Mouse (Mus musculus) cerebellum, postnatal 36 days (tissue): ENCODE measurements around the gene Dpy19l1.

Source experiments
- DNase-seq, 2 experiments: peaks; one replicate each; pipeline ENCODE4 v3.0.0; 2021 to 2022; ENCODE audit warnings: mixed read lengths in 2 of 2

Dpy19l1 gene

DNA sequence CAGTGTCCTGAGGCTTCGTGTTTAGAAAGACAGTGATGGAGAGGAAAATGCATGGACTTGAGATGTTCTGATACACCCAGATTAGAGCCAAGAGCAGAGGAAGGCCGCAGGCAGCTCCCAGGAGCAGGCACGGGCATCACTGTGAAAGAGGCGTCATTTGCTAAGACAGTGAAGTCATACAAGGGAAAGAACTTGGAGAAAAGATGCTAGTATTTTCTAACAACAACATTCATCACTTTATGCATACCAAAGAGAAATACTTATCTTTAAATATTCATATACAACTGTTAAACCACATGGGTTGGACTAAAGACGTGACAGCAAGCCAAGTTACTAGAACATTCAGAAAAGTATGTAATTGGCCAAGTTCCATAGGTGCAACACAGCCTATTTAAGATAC lies 35.8 kb downstream of the Dpy19l1 start:
- no peak for DNase-seq

DNA sequence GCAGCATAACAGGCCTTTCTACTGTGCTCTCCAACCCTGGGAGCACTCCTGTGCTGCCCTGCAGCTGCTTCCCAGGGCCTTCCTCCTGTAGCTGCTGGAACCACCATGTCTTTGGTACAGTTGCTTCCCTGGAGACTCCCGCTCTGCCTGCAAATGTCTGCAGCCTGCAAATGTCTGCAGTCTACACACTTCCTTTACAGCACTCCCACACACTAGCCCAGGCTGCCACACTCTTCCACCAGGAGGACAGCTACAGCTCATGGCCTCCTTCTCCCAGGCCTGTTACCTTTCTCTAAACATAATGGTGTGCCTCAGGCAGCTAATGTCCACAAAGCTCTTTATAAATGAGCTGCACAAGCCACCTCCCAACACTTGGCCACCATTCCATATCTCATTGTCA lies 36.3 kb downstream of the Dpy19l1 start:
- no peak for DNase-seq

GRCm38 (mm10) chr9:24461379-24461961 lies 41.5 kb downstream of the Dpy19l1 start:
- DNase-seq: no peak

DNA sequence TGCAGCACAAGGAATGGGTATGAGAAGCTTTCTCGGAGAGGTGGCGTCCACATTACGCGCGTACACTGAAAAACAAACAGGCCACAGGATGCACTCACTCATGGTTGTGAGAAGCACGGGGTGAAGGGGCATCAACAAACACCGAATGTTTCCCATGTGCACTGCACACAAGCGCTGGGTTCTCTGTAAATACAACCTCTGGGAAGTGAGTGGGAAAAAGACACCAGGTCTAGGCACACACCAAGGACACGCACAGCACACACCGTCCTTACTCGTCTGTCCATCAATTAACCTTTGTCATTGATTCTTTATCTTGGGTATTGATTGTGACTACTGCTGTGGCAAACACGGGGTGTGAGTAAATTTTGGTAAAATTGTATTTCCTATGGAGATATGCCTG lies 49.1 kb downstream of the Dpy19l1 start:
- no peak for DNase-seq

GRCm38 (mm10) chr9:24450976-24451375 lies 52.0 kb downstream of the Dpy19l1 start:
- no peak for DNase-seq

DNA sequence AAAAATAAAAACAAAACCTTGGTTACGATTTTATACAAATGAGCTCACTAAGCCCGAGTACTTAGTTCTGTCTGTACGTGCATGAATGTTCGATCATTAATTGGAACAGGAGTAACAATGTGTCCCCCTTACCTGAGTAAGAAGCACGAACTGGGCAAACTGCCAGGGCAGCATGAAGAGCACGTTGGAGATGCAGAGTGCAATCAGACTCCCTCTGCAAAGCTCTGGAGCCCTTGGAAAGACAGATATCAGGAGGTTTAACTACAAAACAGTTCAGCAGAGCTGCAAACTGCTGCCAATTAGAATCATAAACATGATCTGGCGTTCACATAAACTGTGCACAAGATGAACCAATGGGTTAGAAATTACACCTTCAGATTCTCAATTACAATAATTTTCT lies 52.4 kb downstream of the Dpy19l1 start:
- peak in 1 of 2 experiments; percentile 10 for DNase-seq

- no peak for DNase-seq
Measured at GRCm38 (mm10) chr9:24434901-24435300, 68.0 kb downstream of the Dpy19l1 start.

DNA sequence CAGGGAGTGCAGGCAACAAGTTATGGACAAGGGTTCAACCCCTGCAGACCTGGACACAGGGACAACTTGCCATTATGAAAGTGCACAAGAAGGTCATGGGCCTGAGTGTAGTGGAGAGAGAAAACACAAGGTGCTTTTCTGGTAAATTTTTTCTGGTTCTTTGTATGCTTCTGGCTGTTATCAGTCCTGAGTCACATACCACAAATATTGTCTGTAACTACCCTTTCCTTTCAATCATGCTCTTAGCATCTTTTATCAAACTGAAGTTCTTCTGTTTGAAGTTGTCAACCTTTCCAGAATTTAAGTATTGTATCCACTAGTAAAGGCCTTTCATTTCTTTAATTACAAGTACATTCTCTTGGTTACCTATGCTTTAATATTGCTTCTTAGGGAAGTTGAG lies 73.2 kb downstream of the Dpy19l1 start:
- no peak for DNase-seq

DNA sequence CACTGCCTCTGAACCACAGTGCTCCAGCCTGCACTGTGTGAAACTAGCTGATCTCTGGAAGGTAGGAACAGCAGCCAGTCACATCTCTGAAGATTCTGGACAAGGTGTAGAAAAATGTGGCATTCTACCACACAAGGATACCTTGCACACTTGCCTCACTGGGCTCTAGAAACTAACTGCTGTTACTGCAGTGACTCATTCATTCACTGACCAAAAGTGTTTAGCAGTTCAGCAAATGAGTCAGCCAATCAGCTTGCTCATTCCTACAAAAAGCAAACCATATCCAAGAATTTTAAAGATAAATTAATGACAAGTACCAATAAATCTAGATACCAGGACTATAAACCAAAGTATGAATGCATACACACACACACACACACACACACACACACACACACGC lies 77.3 kb downstream of the Dpy19l1 start:
- DNase-seq: no peak

DNA sequence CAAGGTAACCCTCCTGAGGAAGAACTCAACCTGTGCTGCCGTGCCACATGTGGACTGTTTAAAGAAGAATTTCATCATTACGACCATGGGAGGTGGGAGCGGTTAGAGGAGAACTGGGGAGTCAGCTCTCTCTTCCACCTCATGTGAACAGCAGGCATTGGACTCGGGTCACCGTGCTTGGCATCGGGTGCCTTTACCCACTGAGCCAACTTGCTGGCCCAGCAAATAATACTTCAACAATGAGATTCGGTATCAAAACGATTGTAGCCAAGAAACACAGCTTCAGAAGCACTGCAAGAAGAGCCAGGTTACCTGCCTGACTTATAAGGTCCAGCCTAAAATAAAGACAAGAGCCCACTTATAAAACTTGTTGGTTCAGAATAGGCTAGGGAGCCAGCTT lies 79.7 kb downstream of the Dpy19l1 start:
- peak; percentile 32 to 35 for DNase-seq

GRCm38 (mm10) chr9:24421888-24422287 lies 81.1 kb downstream of the Dpy19l1 start:
- DNase-seq: no peak

DNA sequence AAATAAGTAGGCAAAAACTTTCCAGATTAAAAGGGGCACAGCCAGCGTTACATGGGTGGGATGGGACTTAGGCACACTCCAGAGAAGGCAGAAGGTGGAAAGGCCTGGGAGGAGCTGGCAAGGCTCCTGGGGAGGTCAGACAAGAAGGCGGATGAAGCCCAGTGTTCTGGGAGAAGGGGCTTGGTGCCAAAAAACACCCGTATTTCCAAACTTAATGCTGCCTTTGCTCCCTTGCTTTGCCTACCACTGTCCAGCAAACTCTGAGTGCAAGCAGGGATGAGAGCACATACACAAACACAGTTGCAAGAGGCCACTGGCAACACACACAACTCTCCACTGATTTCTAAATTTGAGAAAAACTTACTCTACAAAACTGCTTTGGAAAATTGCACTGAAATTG lies 81.7 kb downstream of the Dpy19l1 start:
- no peak for DNase-seq

GRCm38 (mm10) chr9:24420144-24420543 lies 82.8 kb downstream of the Dpy19l1 start:
- no peak for DNase-seq

- peak; percentile 23 to 43 for DNase-seq
Measured at GRCm38 (mm10) chr9:24418281-24418680, 84.7 kb downstream of the Dpy19l1 start.

GRCm38 (mm10) chr9:24411483-24411882 lies 91.5 kb downstream of the Dpy19l1 start:
- no peak for DNase-seq

DNA sequence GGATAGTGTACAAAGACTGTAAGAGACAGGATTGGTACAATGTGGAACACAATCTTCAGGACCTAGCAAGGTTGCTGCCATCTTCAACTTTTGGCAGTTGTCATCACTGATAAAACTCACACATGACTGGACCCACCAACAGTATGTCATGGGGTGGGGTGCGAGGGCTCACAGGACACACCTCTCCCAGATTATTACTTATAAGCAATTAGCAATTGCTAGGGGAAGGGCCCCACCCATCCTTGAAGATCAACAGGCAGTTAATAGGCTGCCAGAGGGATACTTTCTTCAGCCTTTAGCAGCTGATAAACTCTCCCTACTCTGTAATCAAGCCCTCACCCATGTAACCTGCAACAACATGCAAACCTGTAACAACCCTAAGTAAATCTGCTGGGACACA lies 92.5 kb downstream of the Dpy19l1 start:
- no peak for DNase-seq

GRCm38 (mm10) chr9:24407992-24408391 lies 94.9 kb downstream of the Dpy19l1 start:
- no peak for DNase-seq

DNA sequence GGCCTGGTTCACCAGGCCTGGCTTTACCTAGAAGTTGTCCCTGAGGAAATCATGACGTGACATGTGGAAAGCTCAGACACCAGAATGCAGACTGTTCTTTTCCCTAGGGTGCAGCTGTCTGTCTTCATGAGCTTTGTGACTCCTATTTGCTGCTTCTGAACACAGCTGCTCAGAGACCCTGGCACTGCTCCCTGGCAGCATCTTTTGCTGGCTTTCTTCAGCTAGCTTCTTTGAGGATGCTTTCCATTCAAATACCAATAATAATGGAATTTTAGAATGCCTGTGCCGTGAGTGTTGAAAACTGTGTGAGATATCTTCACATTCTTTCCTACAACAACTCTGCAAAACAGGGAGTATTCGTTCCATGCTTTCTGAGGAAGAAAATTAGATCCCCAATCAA lies 108.8 kb downstream of the Dpy19l1 start:
- no peak for DNase-seq

DNA sequence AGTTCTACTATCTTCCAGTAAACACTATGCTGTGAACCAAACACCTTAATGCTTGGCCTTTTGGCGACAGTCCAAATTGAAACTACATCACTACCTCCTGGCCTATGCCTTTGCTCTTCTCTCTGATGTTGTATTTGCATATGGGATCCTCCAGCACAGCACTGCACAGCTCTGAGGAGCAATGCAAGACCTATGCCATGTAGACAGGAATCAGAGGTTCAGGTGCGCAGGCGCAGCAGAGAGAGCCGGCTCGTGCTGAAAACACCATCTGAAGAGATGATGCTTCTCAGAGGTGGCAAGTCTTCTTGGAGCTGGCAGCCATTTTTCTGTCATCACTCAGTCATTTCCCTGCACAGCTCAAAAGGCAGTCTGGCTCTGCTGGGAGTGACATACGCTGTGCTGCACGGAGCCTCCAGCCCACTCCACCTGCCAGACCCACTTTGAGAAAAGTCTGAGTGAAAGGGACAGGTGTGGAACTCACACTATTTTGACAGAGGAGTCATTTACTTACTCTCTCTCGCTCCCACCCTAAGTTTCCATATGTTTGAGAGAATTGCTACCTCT lies 112.1 kb downstream of the Dpy19l1 start:
- no peak for DNase-seq

GRCm38 (mm10) chr9:24387230-24387629 lies 115.7 kb downstream of the Dpy19l1 start:
- no peak for DNase-seq

DNA sequence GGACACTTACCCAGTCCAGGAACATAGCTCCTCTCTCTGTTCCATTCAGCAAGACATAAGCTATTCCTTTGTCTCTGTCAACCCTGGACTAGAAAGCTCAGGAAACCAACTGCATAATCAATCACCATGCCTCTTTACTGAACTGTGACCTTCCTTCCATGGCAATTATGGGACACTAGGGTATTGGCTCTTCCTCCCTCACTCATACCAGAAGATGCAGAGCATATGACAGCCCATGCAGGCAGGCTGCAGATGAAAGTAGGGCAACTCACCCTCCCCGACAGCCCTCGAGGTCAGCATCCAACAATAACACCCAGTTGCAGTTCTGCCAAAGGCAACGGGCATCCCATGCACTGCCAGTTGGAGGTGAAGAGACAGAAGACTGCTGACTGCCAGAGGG lies 123.6 kb downstream of the Dpy19l1 start:
- peak; percentile 3 to 7 for DNase-seq

- DNase-seq: no peak
Measured at GRCm38 (mm10) chr9:24378848-24379247, 124.1 kb downstream of the Dpy19l1 start.
